Mouse (Mus musculus) liver, postnatal 0 days (tissue): ENCODE measurements around the gene Asb16. TPM values are rescaled to one million over a fixed set of nuclear protein-coding genes. Genes with fewer than 3 reads are reported as not detected.

Source experiments
- ATAC-seq: fragments of 200-750 bp; cut with Nextera tagmentation; 2 replicates; pipeline ENCODE4 v1.8.0; 2017; ENCODE audit warnings: mild to moderate bottlenecking, moderate library complexity
- DNase-seq: peaks from one replicate; pipeline ENCODE4 v3.0.0-alpha.2; 2016
- H3K27ac ChIP-seq: fragments of 300-500 bp; sonication (generic); 2 replicates; pipeline ENCODE4 v1.5.1; 2014; ENCODE audit warnings: antibody characterized with exemption, moderate library complexity, mild to moderate bottlenecking, low read depth
- H3K27me3 ChIP-seq: fragments of 300-500 bp; sonication (generic); 2 replicates; pipeline ENCODE4 v1.6.1; 2014; ENCODE audit warnings: low read length, control low read depth, mixed read lengths; ENCODE audit not compliant: insufficient read depth
- H3K36me3 ChIP-seq: fragments of 300-500 bp; sonication (generic); replicated peaks from 2 replicates; pipeline ENCODE4 v1.6.1; 2014; ENCODE audit warnings: mild to moderate bottlenecking, control low read depth, low read length, moderate library complexity, mixed read lengths; ENCODE audit not compliant: insufficient read depth
- H3K4me1 ChIP-seq: fragments of 300-500 bp; sonication (generic); 2 replicates; pipeline ENCODE4 v1.6.1; 2014; ENCODE audit warnings: antibody characterized with exemption, mild to moderate bottlenecking, control low read depth; ENCODE audit not compliant: insufficient read depth
- H3K4me2 ChIP-seq: fragments of 300-500 bp; sonication (generic); 2 replicates; pipeline ENCODE4 v1.6.1; 2014; ENCODE audit warnings: low read depth, mild to moderate bottlenecking, low read length, moderate library complexity, mixed read lengths
- H3K4me3 ChIP-seq: fragments of 300-500 bp; sonication (generic); 2 replicates; pipeline ENCODE4 v1.5.1; 2014; ENCODE audit warnings: low read depth, low read length
- H3K9ac ChIP-seq: fragments of 300-500 bp; sonication (generic); replicated peaks from 2 replicates; pipeline ENCODE4 v1.6.1; 2014; ENCODE audit warnings: mild to moderate bottlenecking, moderate library complexity
- H3K9me3 ChIP-seq: fragments of 300-500 bp; sonication (generic); 2 replicates; pipeline ENCODE4 v1.6.1; 2016; ENCODE audit warnings: mild to moderate bottlenecking, control low read depth, low read length, mixed read lengths
- CTCF ChIP-seq: sonication (generic); IDR thresholded peaks from 2 replicates; pipeline ENCODE4 v1.5.1; 2016; ENCODE audit warnings: antibody characterized with exemption, low read depth
- EP300 ChIP-seq: IDR thresholded peaks from 2 replicates; pipeline ENCODE4 v1.6.1; 2016; ENCODE audit warnings: antibody characterized with exemption, low read depth, mild to moderate bottlenecking
- whole genome bisulfite sequencing: fragments of 180-500 bp; shearing (Covaris S2); extraction: QIAGEN DNeasy Blood & Tissue Kit; methylation state at CpG from one replicate; pipeline ENCODE4 v1.1.7; 2014; ENCODE audit not compliant: insufficient replicate concordance; 5-methylcytosine and 5-hydroxymethylcytosine counted together
- microRNA-seq: library from miRNA; unstranded; fragments of <30 nt; microRNA quantifications from one replicate; pipeline ENCODE4, GENCODE M21; 2016
- polyA plus RNA-seq: library from polyadenylated mRNA; unstranded; fragments of >200 nt; fragmentation: Nextera tagmentation; extraction: Ambion mirVana; gene quantifications from 2 replicates; pipeline ENCODE4 v1.2.1, GENCODE M21; 2015

Asb16 gene
- polyA plus RNA-seq, 1 experiment from 2014 or later: not detected

DNA sequence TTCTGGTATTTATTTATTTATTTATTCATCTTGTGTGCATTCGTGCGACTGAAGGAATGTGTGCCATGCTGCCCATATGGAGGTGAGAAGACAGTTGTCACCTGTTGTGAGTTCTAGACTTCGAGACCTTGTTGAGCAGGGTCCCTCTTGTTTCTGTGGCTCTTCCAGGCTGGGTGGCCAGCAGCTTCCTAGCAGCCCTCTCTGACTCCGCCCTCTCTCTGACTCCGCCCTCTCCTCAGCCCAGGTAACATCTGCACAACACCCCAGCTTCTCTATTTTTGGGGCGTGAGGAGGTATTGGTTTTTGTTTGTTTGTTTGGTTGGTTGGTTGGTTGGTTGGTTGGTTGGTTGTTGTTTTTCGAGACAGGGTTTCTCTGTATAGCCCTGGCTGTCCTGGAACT lies 59.3 kb downstream of the Asb16 start:
- Histone ChIP-seq H3K4me1 (no peaks in the 10 kb centered on the region), H3K9ac (no peak overlapping the region), H3K36me3 (no peaks in the 10 kb centered on the region), H3K27me3 (no peaks in the 10 kb centered on the region; the same call in 1 of the 2 replicates), H3K27ac (no peak overlapping the region), H3K4me3 (no peak overlapping the region), H3K9me3 (no peaks in the 10 kb centered on the region), H3K4me2 (no peak overlapping the region)
- ATAC-seq: no peak
- 80% methylated on average over 7 of the region's 7 CpGs for WGBS
- DNase-seq: no peak
- TF ChIP-seq CTCF: no peak
- TF ChIP-seq EP300: no peak

Small RNAs within 50 kb of the gene (microRNA-seq; reads per million reads assigned to microRNA genes)
- gene Mir8101: 1.6 reads per million

Other genes starting within 250 kb of the Asb16 start
- gene Mpp3, start 240.3 kb upstream of the Asb16 start, polyA plus RNA-seq: 0.56 and 0.72 TPM in 2 replicates
- gene Cd300lg, start 227.2 kb upstream of the Asb16 start, polyA plus RNA-seq: 1.8 and 2.3 TPM in 2 replicates
- gene Mpp2, start 180.2 kb upstream of the Asb16 start, polyA plus RNA-seq: 3.9 and 4.4 TPM in 2 replicates
- 0.72 TPM in 1 of 2 replicates, not detected in the other for gene Ppy, start 167.4 kb upstream of the Asb16 start, polyA plus RNA-seq
- gene Pyy, start 160.9 kb upstream of the Asb16 start, polyA plus RNA-seq: 1.8 TPM in 1 of 2 replicates, not detected in the other
- gene Nags, start 123.2 kb upstream of the Asb16 start, polyA plus RNA-seq: 18.5 and 25.1 TPM in 2 replicates
- gene Tmem101, start 112.3 kb upstream of the Asb16 start, polyA plus RNA-seq: 5.8 and 6.4 TPM in 2 replicates
- 52.2 and 55.0 TPM in 2 replicates for gene Lsm12, start 83.4 kb upstream of the Asb16 start, polyA plus RNA-seq
- 6.7 and 6.8 TPM in 2 replicates for gene G6pc3, start 79.1 kb upstream of the Asb16 start, polyA plus RNA-seq
- gene Hdac5, start 38.6 kb upstream of the Asb16 start, polyA plus RNA-seq: 17.7 and 17.8 TPM in 2 replicates
- gene BC030867, start 19.9 kb upstream of the Asb16 start, polyA plus RNA-seq: 4.7 and 4.9 TPM in 2 replicates
- gene Tmub2, start 16.2 kb downstream of the Asb16 start, polyA plus RNA-seq: 19.4 and 20.8 TPM in 2 replicates
- 4.5 and 4.6 TPM in 2 replicates for gene Atxn7l3, start 27.9 kb downstream of the Asb16 start, polyA plus RNA-seq
- 32.4 and 32.5 TPM in 2 replicates for gene Ubtf, start 51.0 kb downstream of the Asb16 start, polyA plus RNA-seq
- gene Slc4a1, start 97.5 kb downstream of the Asb16 start, polyA plus RNA-seq: 311 and 329 TPM in 2 replicates
- 1.8 and 2.4 TPM in 2 replicates for gene Rundc3a, start 124.7 kb downstream of the Asb16 start, polyA plus RNA-seq
- gene Slc25a39, start 139.2 kb downstream of the Asb16 start, polyA plus RNA-seq: 510 and 522 TPM in 2 replicates
- 156 and 161 TPM in 2 replicates for gene Grn, start 161.6 kb downstream of the Asb16 start, polyA plus RNA-seq
- 0.23 and 0.72 TPM in 2 replicates for gene Fam171a2, start 178.9 kb downstream of the Asb16 start, polyA plus RNA-seq
- gene Itga2b, start 201.4 kb downstream of the Asb16 start, polyA plus RNA-seq: 41.0 and 44.8 TPM in 2 replicates